In the genomic region with DNA sequence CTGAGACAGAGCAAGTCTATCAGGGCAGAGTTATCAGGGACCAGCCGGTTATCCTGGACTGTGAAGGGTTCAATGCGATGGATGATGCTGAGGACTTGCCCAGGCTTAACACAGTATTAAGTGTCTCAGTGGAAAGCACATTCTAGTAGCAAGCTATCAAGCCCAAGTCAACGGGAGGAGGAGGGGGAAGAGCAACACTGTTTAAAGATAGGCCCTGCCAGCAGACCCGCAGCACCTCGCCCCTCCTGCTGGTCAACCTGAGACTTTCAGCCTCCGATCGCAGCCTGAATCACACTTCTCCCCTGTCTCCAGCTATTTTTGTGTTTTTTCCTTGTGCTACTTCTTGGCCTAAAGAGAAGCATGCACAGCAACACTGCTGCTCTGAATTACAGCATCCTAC, we compare ENCODE assay signal across 16 mouse cellular contexts. TPM values are rescaled to one million over a fixed set of nuclear protein-coding genes. Genes with fewer than 3 reads are reported as not detected.
A peak's percentile ranks its signal among the peaks of the same experiment; 100 is the strongest.
DNase-seq lines count a peak whose midpoint lies in the region; ATAC-seq and TF ChIP-seq lines count a peak whose summit lies in the region.
"Had no signal": no experiment of that assay in that cellular context is flagged by ENCODE, and none has a peak within 500 bp of the region (broad histone marks: within the 10 kb centered on the region; RNA-seq: fewer than 3 reads in every experiment).

No protein-coding gene starts in this region.

- H3K9me3 ChIP-seq in hindbrain, postnatal 0 days (ENCODE audit: low read length): no peaks in the 10 kb centered on the region
- H3K9me3 ChIP-seq in hindbrain, embryonic 12.5 days (replicated peaks): no peaks in the 10 kb centered on the region
- H3K9me3 ChIP-seq in midbrain, embryonic 14.5 days (ENCODE audit: control insufficient read depth, low read length): no peaks in the 10 kb centered on the region
- no peaks in the 10 kb centered on the region for H3K9me3 ChIP-seq in midbrain, embryonic 16.5 days (replicated peaks; ENCODE audit: control insufficient read depth, low read length, poor library complexity, severe bottlenecking)
- no peaks in the 10 kb centered on the region for H3K9me3 ChIP-seq in stomach, postnatal 0 days (ENCODE audit: control insufficient read depth, low read length)
- H3K9me3 ChIP-seq: G1E; heart, embryonic 15.5 days; limb, embryonic 15.5 days had no signal

- DNase-seq in hindbrain, postnatal 0 days (ENCODE audit: low spot score): no peak
- peak; percentile 9 for DNase-seq in midbrain, embryonic 14.5 days
- DNase-seq in embryo, embryonic 10.5 days (ENCODE audit: low spot score): peak; percentile 8
- DNase-seq in stomach, postnatal 0 days (ENCODE audit: low spot score): no peak
- no peak for DNase-seq in adrenal gland, postnatal 14 days
- DNase-seq in c-Kit-positive CD71-positive TER-119-positive erythroid progenitor cells, embryonic 14.5 days (ENCODE audit: low spot score): no peak
- DNase-seq: adrenal gland, postnatal 36 days; cerebellum, adult 2 months; gastrocnemius, adult 2 months had no signal

- TF ChIP-seq EP300 in stomach, postnatal 0 days (optimal IDR thresholded peaks at IDR 0.05): no peak

- WGBS in hindbrain, postnatal 0 days: 80% methylated on average over 7 of the region's 7 CpGs
- 88% methylated on average over 7 of the region's 7 CpGs for WGBS in hindbrain, embryonic 12.5 days
- 84% methylated on average over 7 of the region's 7 CpGs for WGBS in midbrain, embryonic 14.5 days
- WGBS in midbrain, embryonic 16.5 days: 78% methylated on average over 7 of the region's 7 CpGs
- 65% methylated on average over 7 of the region's 7 CpGs for WGBS in stomach, postnatal 0 days

- H3K4me2 ChIP-seq in hindbrain, postnatal 0 days (ENCODE audit: low read depth, low read length): no peak overlapping the region
- no peak overlapping the region for H3K4me2 ChIP-seq in hindbrain, embryonic 12.5 days (replicated peaks)
- H3K4me2 ChIP-seq in midbrain, embryonic 14.5 days (ENCODE audit: low read length): no peak overlapping the region
- no peak overlapping the region for H3K4me2 ChIP-seq in midbrain, embryonic 16.5 days (ENCODE audit: low read length)
- H3K4me2 ChIP-seq in stomach, postnatal 0 days (replicated peaks; ENCODE audit: low read depth): no peak overlapping the region
- H3K4me2 ChIP-seq: heart, embryonic 15.5 days; limb, embryonic 15.5 days had no signal

- H3K9ac ChIP-seq in hindbrain, postnatal 0 days (replicated peaks; ENCODE audit: low read length): no peak overlapping the region
- H3K9ac ChIP-seq in hindbrain, embryonic 12.5 days: no peak overlapping the region
- no peak overlapping the region for H3K9ac ChIP-seq in midbrain, embryonic 14.5 days (replicated peaks; ENCODE audit: low read length)
- H3K9ac ChIP-seq in midbrain, embryonic 16.5 days (ENCODE audit: low read depth, low read length): no peak overlapping the region
- H3K9ac ChIP-seq in stomach, postnatal 0 days (ENCODE audit: low read length): no peak overlapping the region
- H3K9ac ChIP-seq: heart, embryonic 15.5 days; limb, embryonic 15.5 days had no signal

- no peak overlapping the region for H3K27ac ChIP-seq in hindbrain, postnatal 0 days
- H3K27ac ChIP-seq in hindbrain, embryonic 12.5 days: no peak overlapping the region
- no peak overlapping the region for H3K27ac ChIP-seq in midbrain, embryonic 14.5 days (replicated peaks; ENCODE audit: low read depth, low read length)
- no peak overlapping the region for H3K27ac ChIP-seq in midbrain, embryonic 16.5 days (ENCODE audit: low read length)
- H3K27ac ChIP-seq in stomach, postnatal 0 days (replicated peaks): no peak overlapping the region
- H3K27ac ChIP-seq: gastrocnemius, adult 2 months; heart, embryonic 15.5 days; limb, embryonic 15.5 days; macrophage had no signal

- peaks cover 8% of the 10 kb centered on the region; the same call in 1 of the 2 replicates for H3K36me3 ChIP-seq in hindbrain, postnatal 0 days (ENCODE audit: insufficient read depth, low read length)
- peaks cover 38% of the 10 kb centered on the region for H3K36me3 ChIP-seq in hindbrain, embryonic 12.5 days
- peaks cover 28% of the 10 kb centered on the region for H3K36me3 ChIP-seq in midbrain, embryonic 14.5 days (ENCODE audit: control insufficient read depth, insufficient read depth, low read length)
- H3K36me3 ChIP-seq in midbrain, embryonic 16.5 days (ENCODE audit: control insufficient read depth, insufficient read depth, low read length): peaks cover 5% of the 10 kb centered on the region; the same call in 1 of the 2 replicates
- peaks cover 12% of the 10 kb centered on the region for H3K36me3 ChIP-seq in stomach, postnatal 0 days (ENCODE audit: control insufficient read depth, insufficient read depth, low read length)

- TF ChIP-seq CTCF in hindbrain, postnatal 0 days (IDR thresholded peaks at IDR 0.05; ENCODE audit: low read depth): peak; percentile 47
- peak; percentile 60 for TF ChIP-seq CTCF in stomach, postnatal 0 days (IDR thresholded peaks at IDR 0.05; ENCODE audit: low read depth)

- no peaks in the 10 kb centered on the region for H3K4me1 ChIP-seq in hindbrain, postnatal 0 days (ENCODE audit: insufficient read depth, low read length)
- H3K4me1 ChIP-seq in hindbrain, embryonic 12.5 days: no peaks in the 10 kb centered on the region
- no peaks in the 10 kb centered on the region for H3K4me1 ChIP-seq in midbrain, embryonic 14.5 days (ENCODE audit: control insufficient read depth, insufficient read depth, low read length)
- no peaks in the 10 kb centered on the region for H3K4me1 ChIP-seq in midbrain, embryonic 16.5 days (ENCODE audit: control insufficient read depth, insufficient read depth, low read length)
- H3K4me1 ChIP-seq in stomach, postnatal 0 days (replicated peaks; ENCODE audit: control insufficient read depth, insufficient read depth): no peaks in the 10 kb centered on the region
- H3K4me1 ChIP-seq: heart, embryonic 15.5 days; limb, embryonic 15.5 days had no signal

- no peak for ATAC-seq in hindbrain, postnatal 0 days
- no peak for ATAC-seq in hindbrain, embryonic 12.5 days (ENCODE audit: low FRiP score)
- no peak for ATAC-seq in midbrain, embryonic 14.5 days (ENCODE audit: low FRiP score, low TSS enrichment)
- no peak for ATAC-seq in midbrain, embryonic 16.5 days
- ATAC-seq in stomach, postnatal 0 days (ENCODE audit: low FRiP score, low TSS enrichment): peak; percentile 34; the same call in 1 of the 2 replicates

- H3K27me3 ChIP-seq in hindbrain, postnatal 0 days (ENCODE audit: insufficient read depth, low read length): no peaks in the 10 kb centered on the region
- no peaks in the 10 kb centered on the region for H3K27me3 ChIP-seq in hindbrain, embryonic 12.5 days
- H3K27me3 ChIP-seq in midbrain, embryonic 14.5 days (ENCODE audit: control insufficient read depth, insufficient read depth, low read length): no peaks in the 10 kb centered on the region
- H3K27me3 ChIP-seq in midbrain, embryonic 16.5 days (ENCODE audit: control insufficient read depth, insufficient read depth, low read depth, low read length): no peaks in the 10 kb centered on the region
- no peaks in the 10 kb centered on the region for H3K27me3 ChIP-seq in stomach, postnatal 0 days (ENCODE audit: control insufficient read depth, insufficient read depth, low read length)
- H3K27me3 ChIP-seq: heart, embryonic 15.5 days; limb, embryonic 15.5 days had no signal

- H3K4me3 ChIP-seq in hindbrain, postnatal 0 days (ENCODE audit: low read length): no peak overlapping the region
- H3K4me3 ChIP-seq in hindbrain, embryonic 12.5 days: no peak overlapping the region
- no peak overlapping the region for H3K4me3 ChIP-seq in midbrain, embryonic 14.5 days (replicated peaks; ENCODE audit: low read depth, low read length)
- no peak overlapping the region for H3K4me3 ChIP-seq in midbrain, embryonic 16.5 days (ENCODE audit: low read depth, low read length)
- H3K4me3 ChIP-seq in stomach, postnatal 0 days (ENCODE audit: low read depth, low read length): no peak overlapping the region
- H3K4me3 ChIP-seq: erythroblast, embryonic 14.5 days; gastrocnemius, adult 2 months; heart, embryonic 15.5 days; limb, embryonic 15.5 days had no signal

RNA-seq across cellular contexts. Expression of gene Asb7, which starts 29.1 kb away (rescaled TPM):
- 15.3 and 15.4 TPM in 2 replicates for total RNA-seq in hindbrain, postnatal 0 days (2014; rRNA removed)
- polyA plus RNA-seq in hindbrain, postnatal 0 days (2015; fragmentation: Nextera tagmentation; extraction: Ambion mirVana): 10.5 and 11.7 TPM in 2 replicates
- 20.3 and 20.6 TPM in 2 replicates for polyA plus RNA-seq in hindbrain, embryonic 12.5 days (2016; fragmentation: Nextera tagmentation; extraction: Ambion mirVana)
- 19.0 and 19.8 TPM in 2 replicates for polyA plus RNA-seq in midbrain, embryonic 14.5 days (2014; fragmentation: Nextera tagmentation; extraction: Ambion mirVana)
- polyA plus RNA-seq in midbrain, embryonic 16.5 days (2015; fragmentation: Nextera tagmentation; extraction: Ambion mirVana): 15.9 and 19.0 TPM in 2 replicates
- 5.0 and 5.9 TPM in 2 replicates for polyA plus RNA-seq in stomach, postnatal 0 days (2015; fragmentation: Nextera tagmentation; extraction: Ambion mirVana)
- 15.2 and 15.3 TPM in 2 replicates for total RNA-seq in adrenal gland, postnatal 14 days (2021)

RNA-seq across cellular contexts. Expression of gene Lins1, which starts 29.4 kb away (rescaled TPM):
- 13.5 and 24.4 TPM in 2 replicates for total RNA-seq in hindbrain, postnatal 0 days (2014; rRNA removed)
- polyA plus RNA-seq in hindbrain, postnatal 0 days (2015; fragmentation: Nextera tagmentation; extraction: Ambion mirVana): 14.7 and 14.8 TPM in 2 replicates
- 22.5 and 25.3 TPM in 2 replicates for polyA plus RNA-seq in hindbrain, embryonic 12.5 days (2016; fragmentation: Nextera tagmentation; extraction: Ambion mirVana)
- polyA plus RNA-seq in midbrain, embryonic 14.5 days (2014; fragmentation: Nextera tagmentation; extraction: Ambion mirVana): 19.9 and 20.6 TPM in 2 replicates
- 20.6 and 21.8 TPM in 2 replicates for polyA plus RNA-seq in midbrain, embryonic 16.5 days (2015; fragmentation: Nextera tagmentation; extraction: Ambion mirVana)
- 7.6 and 7.8 TPM in 2 replicates for polyA plus RNA-seq in stomach, postnatal 0 days (2015; fragmentation: Nextera tagmentation; extraction: Ambion mirVana)
- total RNA-seq in adrenal gland, postnatal 14 days (2021): 7.8 and 9.5 TPM in 2 replicates

Comparison
In these comparisons a context has a peak if more than half of its experiments do, and no peak if none do; other contexts are left out.
1. DNase-seq: peak in midbrain, embryonic 14.5 days (single experiment) and embryo, embryonic 10.5 days (single experiment); none in hindbrain, postnatal 0 days (single experiment), stomach, postnatal 0 days (single experiment), adrenal gland, postnatal 14 days (single experiment) and c-Kit-positive CD71-positive TER-119-positive erythroid progenitor cells, embryonic 14.5 days (single experiment).